8 mouse cellular contexts compared by ENCODE assay signal in the genomic region with DNA sequence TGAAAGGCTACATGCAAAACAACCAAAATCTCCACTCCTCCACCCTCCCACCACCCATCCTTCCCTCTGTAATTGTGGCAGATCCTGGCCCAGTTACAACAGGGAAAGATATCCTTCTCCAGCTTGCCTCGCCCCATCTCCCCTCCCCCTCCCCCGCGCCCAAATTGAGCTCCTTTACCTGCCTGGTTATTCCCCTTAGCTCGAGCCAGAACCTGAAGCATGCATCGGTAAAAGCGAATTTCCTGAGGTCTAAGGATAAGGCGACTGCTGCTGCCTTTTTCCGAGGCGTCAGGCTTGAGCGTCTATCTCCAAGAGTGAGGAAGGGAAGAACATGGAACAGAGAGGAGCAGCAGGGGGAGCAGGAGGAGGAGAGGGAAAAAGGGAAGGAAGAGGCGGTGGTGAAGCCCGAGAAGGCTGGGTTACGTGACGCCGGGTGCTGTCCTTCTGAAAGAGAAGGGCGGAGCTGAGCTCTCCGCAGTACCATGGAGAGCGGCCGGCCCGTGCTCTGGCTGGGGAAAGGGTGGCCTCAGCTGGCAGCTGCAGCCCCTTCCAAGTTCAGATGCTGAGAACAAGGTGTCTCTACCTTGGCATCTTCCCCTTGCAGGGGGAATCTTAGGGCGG. TPM values are rescaled to one million over a fixed set of nuclear protein-coding genes. Genes with fewer than 3 reads are reported as not detected.
DNase-seq lines count a peak whose midpoint lies in the region; ATAC-seq lines count a peak whose summit lies in the region.

No protein-coding gene starts in this region.

- ATAC-seq in kidney, embryonic 16.5 days (ENCODE audit: low FRiP score, low TSS enrichment), result peak; percentile 97
- ATAC-seq in lung, embryonic 16.5 days (ENCODE audit: low read depth), result peak; percentile 93
- no peak for ATAC-seq in activated CD4-positive, CD25-positive, alpha-beta regulatory T cell, adult 4 months

- WGBS in kidney, embryonic 16.5 days, result 2% methylated on average over 21 of the region's 21 CpGs
- WGBS in lung, embryonic 16.5 days, result 2% methylated on average over 21 of the region's 21 CpGs

- H3K4me3 ChIP-seq in kidney, embryonic 16.5 days (ENCODE audit: low read length), result peak overlapping the region; percentile 20
- H3K4me3 ChIP-seq in lung, embryonic 16.5 days (ENCODE audit: low read length), result peak overlapping the region; percentile 22

- H3K27me3 ChIP-seq in kidney, embryonic 16.5 days (ENCODE audit: insufficient read depth, low read length), result no peaks in the 10 kb centered on the region
- no peaks in the 10 kb centered on the region for H3K27me3 ChIP-seq in lung, embryonic 16.5 days (ENCODE audit: control insufficient read depth, insufficient read depth, low read depth, low read length)

- H3K9ac ChIP-seq in kidney, embryonic 16.5 days (replicated peaks; ENCODE audit: low read length), result no peak overlapping the region
- H3K9ac ChIP-seq in lung, embryonic 16.5 days (ENCODE audit: low read length), result no peak overlapping the region

- H3K27ac ChIP-seq in kidney, embryonic 16.5 days (ENCODE audit: low read length), result no peak overlapping the region
- no peak overlapping the region for H3K27ac ChIP-seq in lung, embryonic 16.5 days (ENCODE audit: low read length)

- H3K36me3 ChIP-seq in kidney, embryonic 16.5 days (ENCODE audit: insufficient read depth, low read length), result no peaks in the 10 kb centered on the region
- no peaks in the 10 kb centered on the region for H3K36me3 ChIP-seq in lung, embryonic 16.5 days (ENCODE audit: control insufficient read depth, insufficient read depth, low read length)

- H3K4me1 ChIP-seq in kidney, embryonic 16.5 days (ENCODE audit: insufficient read depth, low read length), result no peaks in the 10 kb centered on the region
- H3K4me1 ChIP-seq in lung, embryonic 16.5 days (replicated peaks; ENCODE audit: control insufficient read depth, insufficient read depth, low read length), result no peaks in the 10 kb centered on the region

- peak overlapping the region; percentile 45 for H3K4me2 ChIP-seq in kidney, embryonic 16.5 days (replicated peaks; ENCODE audit: low read depth, low read length)
- peak overlapping the region; percentile 22 for H3K4me2 ChIP-seq in lung, embryonic 16.5 days (ENCODE audit: low read depth, low read length)

- H3K9me3 ChIP-seq in kidney, embryonic 16.5 days (ENCODE audit: low read length), result peaks cover 9% of the 10 kb centered on the region
- H3K9me3 ChIP-seq in lung, embryonic 16.5 days (ENCODE audit: control insufficient read depth, low read length), result peaks cover 9% of the 10 kb centered on the region

- DNase-seq in kidney, postnatal 25 days, result no peak
- DNase-seq in embryo, embryonic 10 days (ENCODE audit: low spot score), result peak; percentile 90
- peak; percentile 1 for DNase-seq in heart, adult 8-10 months (ENCODE audit: low spot score)
- DNase-seq in layer of hippocampus, adult 18-20 months (ENCODE audit: low spot score in 2 of 2), result peak; percentile 81 to 87
- peak; percentile 45 for DNase-seq in ovary, postnatal 14 days (ENCODE audit: low spot score)

RNA-seq across cellular contexts. Expression of gene Nrxn1, which starts 0.3 kb away (rescaled TPM):
- 4.6 and 5.5 TPM in 2 replicates for polyA plus RNA-seq in kidney, embryonic 16.5 days (2015; fragmentation: Nextera tagmentation; extraction: Ambion mirVana)
- total RNA-seq in heart, adult 8-10 months (2022), result 1 to 10 TPM; 1.3 to 3.6 (median 2.6) TPM
- 100 to 1,000 TPM; 412 to 435 TPM for total RNA-seq in layer of hippocampus, adult 18-20 months (2021)
- polyA plus RNA-seq in lung, embryonic 16.5 days (2015; fragmentation: Nextera tagmentation; extraction: Ambion mirVana), result 2.4 TPM in 2 replicates
- polyA plus RNA-seq in activated CD4-positive, CD25-positive, alpha-beta regulatory T cell, adult 4 months (2017; shearing (Covaris generic)), result under 1 TPM in 1 of 2 experiments, not detected in 1; 0.21 TPM

Comparison
In these comparisons a context has a peak if more than half of its experiments do, and no peak if none do; other contexts are left out.
1. DNase-seq: peak in embryo, embryonic 10 days (single experiment), heart, adult 8-10 months (single experiment), layer of hippocampus, adult 18-20 months (2 of 2) and ovary, postnatal 14 days (single experiment); none in kidney, postnatal 25 days (0 of 2).